Mouse (Mus musculus): ENCODE results near the gene Faah.

Gene Faah

DNA sequence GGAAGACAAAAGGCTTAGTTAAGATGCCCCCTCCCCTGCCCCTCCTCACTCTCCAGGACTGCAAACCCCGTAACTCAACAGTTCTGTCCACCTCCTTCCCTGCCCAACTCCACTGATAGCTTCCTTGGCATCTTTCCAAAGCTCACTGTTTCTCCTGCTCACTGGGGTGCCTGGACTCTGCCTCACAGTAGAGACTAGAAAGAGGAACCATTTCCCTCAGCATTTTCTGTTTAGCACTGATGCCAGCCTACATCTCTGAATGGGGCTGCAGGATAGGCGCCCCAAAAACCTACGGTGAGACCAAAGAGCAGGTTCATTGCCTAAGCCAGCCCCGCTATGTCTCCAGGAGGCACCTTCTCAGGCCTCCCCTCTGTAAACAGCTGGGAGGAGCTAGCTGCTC lies 16.5 kb downstream of the Faah start:
- DNase-seq (ENCODE audit: low read depth, low spot score): no peak

DNA sequence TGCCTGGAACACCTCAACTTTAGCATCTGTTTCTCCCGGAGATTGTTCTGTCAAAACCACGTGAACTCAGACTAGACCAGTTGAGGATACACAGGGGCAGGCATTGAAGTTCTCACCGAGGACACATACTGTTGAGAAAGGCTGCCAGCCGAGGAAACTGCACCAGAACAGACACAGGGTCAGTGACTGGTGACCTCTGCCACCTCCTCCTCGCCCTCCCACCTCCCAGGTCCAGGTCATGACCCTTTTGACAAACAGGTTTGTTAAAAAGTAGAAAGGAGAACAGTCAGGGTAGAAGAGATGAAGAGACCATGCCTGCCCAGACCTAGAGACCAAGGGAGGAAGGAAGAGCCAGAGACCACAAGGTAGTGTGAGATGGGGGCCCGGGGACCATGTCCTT lies 17.1 kb downstream of the Faah start:
- DNase-seq (ENCODE audit: low read depth, low spot score): no peak

DNA sequence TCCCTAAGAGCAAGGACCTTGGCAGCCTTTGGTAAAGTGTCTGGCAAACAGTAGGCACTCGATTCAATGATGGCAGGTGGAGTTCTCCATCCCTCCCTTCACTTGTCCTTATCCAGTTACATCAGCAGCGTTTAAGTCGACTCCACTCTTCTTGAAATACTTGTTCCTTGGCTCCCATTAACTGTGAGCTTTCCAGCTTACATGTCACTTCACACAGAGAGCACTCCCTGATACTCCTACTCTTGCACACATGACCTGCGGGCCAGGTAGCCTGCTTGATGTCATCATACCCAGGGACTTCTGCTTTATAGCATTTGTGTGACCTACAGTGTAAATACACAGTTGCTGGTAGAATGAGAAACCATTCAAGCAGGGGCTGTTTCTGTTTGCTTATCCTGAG lies 21.0 kb downstream of the Faah start:
- no peak for DNase-seq (ENCODE audit: low read depth, low spot score)

DNA sequence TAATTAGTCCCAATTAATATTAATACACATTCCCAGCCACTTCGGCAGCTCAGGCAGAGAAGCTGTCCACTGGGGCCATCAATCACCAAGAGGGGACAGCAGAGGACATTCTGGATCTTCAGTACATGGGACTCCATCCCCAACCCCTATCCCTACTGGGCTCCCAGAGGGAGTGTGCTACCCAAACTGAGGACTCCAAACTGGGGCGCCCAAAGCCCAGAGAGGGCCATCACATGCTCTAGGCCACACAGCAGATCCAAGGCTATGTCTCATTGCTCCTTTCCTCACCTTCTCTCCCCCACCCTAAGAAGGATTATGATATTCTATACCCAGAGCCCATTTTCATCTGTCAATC lies 22.4 kb downstream of the Faah start:
- DNase-seq (ENCODE audit: low read depth, low spot score): no peak

DNA sequence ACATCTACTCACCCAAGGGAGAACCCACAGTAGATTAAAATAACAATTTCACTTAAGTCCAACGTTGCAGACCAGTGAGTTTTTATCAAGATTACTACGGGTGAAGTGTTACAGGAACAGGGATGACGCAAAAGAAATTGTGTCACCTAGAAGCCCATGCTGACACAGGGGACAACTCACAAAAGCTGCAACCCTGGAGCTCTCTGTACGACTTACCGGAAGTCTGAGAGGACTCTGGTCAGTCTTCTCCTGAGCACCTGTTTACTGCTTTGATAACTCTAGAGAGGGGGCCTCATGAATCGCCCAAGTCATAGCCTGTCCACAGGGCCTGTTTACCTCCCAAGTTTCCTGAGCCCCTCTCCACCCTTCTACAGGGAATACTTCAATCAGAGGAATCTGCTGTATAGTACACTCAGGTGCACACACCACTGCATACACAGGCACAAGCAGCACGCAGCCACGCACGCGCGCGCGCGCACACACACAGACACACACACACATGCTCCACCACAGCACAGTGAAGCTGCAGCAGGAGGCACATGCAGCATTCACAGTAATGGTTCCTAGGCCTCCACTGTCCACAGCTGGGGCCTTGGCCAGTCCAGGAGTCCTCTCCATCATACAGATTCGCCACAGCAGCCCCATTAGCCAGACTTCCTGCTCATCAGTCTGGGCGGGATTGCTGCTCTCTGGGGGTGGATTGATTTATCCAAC lies 22.9 kb downstream of the Faah start:
- DNase-seq (ENCODE audit: low read depth, low spot score): no peak

DNA sequence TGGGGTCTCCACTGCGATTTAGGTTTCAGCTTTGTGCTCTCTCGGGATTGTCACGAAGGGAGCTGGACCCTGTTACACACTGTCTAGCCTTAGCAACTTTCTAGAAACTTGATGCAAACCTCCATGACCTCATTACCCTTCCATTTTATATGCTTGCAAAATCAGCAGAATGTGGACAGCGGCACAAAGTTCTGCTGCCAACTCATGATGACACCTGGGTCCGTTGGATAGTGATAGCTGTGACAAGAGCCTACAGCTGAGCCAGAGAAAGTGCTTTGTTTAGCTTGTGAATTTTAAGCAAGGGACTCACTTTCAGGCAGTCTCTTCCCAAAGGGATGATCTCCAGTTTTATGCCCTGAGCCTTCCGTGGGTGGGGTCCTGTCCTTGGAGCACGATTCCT lies 28.3 kb downstream of the Faah start:
- DNase-seq (ENCODE audit: low read depth, low spot score): no peak

DNA sequence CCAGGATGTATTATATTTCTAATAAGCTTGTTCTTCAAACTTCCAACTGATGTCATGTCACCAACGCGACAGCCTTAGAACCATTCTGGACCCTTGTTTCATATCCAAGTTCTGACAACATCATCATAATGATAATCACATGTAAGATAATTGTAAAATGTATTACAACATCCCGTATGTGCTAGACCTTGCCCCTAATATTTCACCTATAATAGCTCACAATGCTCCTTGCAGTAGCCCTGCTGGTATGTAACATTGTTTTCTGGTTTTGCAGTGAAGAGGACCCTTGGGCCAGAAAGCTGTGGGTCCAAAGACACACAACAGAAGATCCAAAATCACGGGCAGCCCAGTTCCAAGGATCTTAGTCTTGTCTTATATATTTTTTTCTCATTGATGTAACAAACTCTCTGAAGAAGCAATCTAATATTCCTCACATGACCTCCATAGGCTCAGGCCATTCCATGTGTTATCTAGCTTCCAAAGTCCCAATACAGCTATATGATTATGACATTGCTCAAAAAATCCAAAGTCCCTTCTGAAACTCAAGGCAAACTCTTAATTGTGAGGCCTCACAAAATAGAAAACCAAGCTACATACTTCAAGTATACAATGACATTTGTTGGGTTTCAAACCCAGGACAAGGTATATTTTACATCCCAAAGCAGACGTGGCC lies 29.7 kb downstream of the Faah start:
- DNase-seq (ENCODE audit: low read depth, low spot score): no peak

DNA sequence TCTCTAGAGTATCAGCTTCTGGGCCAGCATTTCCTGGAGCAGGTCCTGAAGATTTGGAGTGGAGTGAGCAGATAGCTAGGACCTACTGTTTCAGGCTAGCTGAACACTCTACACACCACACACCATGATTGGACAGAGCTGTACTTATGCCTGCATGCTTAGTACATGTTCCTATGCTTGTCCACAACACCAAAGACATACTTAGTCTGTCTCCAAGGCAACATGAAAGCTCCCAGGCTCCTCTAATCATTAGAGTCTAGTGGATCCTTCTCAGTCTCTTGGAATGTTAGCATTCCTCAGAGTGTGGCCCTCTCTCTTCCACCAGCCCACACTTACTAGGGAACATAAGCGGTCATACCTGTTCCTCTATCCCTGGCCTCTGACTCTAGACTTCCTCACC lies 30.3 kb downstream of the Faah start:
- DNase-seq (ENCODE audit: low read depth, low spot score): no peak

DNA sequence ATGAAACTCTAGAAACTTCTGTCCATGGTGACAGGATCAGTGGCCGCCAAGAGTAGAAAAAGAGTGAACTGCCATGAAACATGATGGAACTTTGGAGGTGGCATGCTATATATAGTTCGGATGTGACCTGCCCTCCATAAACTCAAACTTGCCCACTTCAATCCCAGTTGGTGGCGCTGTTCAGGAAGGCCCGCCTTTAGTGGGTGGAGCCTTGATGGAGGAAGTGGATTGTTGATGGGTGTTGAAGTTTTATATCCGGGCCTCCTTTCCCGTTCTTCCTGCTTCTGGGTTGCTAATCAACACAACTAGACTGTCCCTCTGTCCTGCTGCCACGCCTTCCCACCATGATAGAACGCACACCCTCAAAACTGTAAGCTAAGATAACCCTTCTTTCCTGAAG lies 32.8 kb downstream of the Faah start:
- peak; percentile 43 for DNase-seq (ENCODE audit: low read depth, low spot score)

DNA sequence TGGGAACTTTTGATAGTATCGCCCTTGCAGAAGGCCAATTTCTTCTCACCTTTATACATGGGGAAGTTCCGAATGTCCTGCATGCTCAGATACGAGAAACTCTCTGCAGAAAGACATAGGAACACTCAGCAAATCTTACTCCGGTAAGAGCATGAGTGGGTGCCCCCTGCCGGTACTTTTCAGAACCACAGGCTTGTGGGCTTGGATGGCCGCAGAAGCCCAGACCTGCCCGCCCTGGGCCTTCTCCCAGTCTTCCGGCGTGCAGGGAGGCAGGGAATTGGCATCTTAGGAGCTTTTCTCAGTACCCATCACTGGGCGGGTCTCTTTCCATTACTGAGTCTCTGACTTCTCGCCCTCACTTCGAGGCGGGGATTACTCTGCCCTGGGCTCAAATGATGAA lies 33.6 kb downstream of the Faah start:
- DNase-seq (ENCODE audit: low read depth, low spot score): peak; percentile 90

DNA sequence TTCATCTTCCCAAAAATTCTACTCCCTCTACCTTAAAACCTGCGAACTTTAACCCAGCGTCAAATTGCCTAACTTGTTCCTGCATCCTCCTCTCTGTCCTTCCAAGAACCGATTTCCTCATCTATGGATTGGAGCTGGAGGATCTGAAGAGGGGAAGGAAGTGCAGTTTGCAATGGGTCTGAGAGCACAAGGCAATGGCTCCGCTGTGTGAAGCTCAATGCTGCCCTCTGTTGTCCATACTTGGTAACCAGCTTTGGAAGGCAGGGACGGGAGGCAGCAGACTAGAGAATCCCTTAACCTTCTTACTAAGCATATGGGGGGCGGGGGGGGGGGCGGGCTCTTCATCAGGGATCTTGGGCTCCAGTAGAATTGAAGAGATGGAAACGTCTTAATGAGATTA lies 37.0 kb downstream of the Faah start:
- DNase-seq (ENCODE audit: low read depth, low spot score): peak; percentile 85

DNA sequence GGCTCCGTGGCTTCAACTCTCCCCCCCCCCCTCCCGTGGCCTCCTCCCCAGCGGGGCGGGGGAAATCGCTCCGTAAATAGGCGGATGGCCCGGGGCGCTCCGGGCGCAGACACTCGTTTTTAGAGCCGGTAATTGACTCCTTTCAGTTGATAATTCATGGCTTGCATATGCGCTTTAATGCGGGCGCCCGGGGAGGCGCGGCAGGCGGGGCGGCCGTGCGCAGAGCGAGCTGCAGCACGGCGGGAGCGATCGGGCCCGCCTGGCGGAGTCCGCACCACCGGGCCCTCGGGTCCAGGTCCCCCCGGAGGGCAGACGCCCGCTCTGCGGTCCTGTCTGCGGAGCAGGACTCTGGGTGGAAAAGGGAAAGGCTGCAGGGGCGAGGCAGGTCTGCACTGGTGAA lies 38.3 kb downstream of the Faah start:
- no peak for DNase-seq (ENCODE audit: low read depth, low spot score)

DNA sequence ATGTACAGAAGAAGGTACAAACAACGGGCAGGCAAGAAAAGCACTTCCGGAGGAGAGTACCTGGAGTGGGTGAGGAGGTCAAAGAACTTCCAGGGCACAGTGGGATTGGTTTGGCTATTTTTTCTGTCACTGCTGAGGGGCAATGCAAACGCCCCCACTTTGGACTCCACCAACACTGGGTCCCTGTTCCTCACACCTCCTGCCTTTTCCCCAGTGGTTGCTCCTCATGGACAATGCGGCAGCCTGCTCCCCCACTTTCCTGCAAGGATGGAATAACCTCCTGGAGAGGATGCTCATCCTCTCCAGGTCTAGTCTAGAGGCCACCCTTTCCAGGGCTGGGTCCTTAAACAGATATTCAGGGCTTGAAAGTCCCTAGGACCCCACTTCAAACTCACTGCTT lies 38.8 kb downstream of the Faah start:
- DNase-seq (ENCODE audit: low read depth, low spot score): no peak

DNA sequence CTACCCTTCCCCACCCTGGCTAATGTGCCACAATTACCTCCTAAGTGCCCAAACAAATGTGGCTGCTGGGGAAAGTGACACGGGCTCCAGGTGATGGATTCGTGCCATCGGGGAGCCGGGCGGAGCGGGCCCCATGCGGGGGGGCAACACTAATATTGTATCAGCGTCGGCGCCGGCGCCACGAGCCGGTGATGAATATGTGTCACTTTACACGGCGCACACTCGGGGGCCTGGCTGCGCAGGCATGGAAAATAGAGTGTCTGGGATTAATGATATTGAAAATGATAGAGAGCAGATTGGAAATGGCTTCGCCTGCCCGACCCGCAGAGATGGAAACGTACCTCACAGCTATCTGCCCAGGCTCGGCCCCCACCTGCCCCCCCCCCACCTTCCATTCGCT lies 45.2 kb downstream of the Faah start:
- DNase-seq (ENCODE audit: low read depth, low spot score): no peak

DNA sequence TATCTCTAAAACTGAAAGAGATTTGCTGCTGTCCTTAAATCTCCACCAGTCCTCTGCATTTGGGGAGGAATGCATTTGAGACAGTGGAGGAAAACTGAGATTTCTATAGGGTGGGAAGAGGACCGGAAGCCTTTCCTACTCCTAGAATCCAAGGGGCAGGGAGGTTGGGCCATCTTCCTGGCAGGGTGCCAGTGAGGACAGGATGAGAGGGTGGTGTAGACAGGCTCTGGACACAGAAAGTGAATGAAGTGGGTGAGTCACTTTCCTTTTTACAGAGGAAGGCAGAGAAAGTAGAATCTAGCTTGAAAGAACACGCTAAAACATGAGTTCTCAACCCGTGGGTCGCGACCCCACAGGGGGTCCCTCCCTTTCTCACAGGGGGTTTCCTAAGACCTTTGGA lies 53.3 kb downstream of the Faah start:
- DNase-seq (ENCODE audit: low read depth, low spot score): peak; percentile 61

DNA sequence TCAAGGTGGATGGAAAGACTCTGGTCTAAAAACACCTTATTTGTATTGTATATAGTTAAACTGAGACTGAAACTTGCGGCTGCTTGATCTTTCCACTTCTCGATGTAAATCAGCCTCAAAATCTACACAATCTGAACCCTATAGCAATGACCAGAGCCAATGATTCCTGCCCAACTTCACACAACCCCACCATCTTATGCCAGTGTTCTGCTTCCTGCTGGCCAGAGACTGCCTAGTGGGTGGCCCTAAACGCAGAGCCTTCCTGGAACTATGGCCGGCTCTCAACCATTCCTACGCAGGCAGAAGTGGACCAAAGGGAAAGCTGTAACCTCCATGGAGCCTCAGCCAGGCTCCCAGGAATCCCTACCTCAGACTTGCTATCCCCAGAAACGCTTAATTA lies 54.0 kb downstream of the Faah start:
- DNase-seq (ENCODE audit: low read depth, low spot score): no peak

DNA sequence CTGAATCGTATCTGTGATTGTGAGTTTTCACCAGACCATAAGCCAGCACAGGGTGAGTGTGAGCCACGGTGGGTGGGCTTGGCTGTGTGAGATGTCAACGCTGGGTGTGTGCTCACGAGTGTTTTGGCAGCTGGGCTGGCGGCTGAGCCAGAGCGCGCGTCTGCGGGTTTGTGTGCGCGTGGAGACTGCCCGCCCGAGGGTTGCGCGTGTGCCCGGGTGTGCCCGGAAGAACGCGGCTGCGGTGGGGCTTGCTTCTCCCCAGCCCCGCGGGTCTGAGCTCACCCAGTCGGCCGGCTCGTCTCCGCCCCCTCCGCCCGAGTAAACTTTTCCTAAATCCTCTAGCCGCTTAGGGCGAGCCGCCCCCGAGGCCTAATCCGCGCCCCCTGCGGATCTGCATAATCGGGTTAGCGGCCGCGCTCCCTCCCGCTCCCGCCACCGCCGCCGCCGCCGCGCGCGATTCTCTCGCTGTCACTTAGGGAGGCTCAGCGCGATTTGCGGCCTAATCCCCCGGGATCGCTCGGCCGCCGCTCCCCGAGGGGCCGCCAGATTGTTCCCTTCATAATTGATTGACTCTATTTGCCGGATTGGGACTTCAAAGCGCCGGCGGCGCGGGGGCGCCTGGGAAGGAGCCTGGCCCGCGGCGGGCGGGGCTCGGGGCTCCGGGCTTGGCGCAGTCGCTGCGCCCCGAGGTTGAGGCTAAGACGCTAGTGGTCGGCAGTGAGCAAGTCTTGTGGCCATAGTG lies 54.9 kb downstream of the Faah start:
- no peak for DNase-seq (ENCODE audit: low read depth, low spot score)

DNA sequence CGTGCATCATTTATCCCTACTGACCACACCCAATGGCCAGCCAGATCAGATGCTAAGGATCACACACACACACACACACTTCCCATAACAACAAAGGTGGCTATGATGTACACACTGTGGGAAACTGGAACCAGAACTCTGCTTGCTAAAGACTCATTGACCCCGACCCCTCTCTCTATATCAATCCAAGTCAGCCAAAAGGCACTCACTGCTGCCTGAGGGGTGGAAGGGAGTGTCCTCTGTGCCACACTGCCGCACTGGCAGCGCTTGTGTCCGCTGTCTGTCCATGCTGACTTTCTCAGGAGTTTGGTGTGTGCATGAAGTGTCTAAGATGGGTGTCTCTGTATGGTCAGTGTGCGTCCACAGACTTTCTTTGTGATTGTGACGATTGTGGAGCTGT lies 55.7 kb downstream of the Faah start:
- DNase-seq (ENCODE audit: low read depth, low spot score): no peak

DNA sequence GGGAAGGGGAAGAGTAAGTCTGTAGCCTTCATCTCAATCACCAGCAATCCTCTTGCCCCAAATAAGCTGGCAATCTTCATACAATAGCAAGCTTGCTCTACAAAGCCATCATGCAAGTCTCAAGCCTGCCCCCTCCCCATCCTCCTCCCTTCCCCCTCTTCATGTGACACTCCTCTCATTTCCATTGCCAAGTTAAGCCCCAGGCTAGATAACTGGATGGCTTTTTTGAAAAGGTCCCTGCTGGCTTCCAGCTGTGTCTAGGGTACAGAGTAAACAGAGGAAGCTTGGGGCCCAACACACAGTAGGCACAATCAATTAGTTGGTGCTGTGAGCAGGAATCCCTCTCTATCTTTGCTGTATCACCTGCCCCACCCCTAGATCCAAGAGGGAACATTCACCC lies 58.2 kb downstream of the Faah start:
- DNase-seq (ENCODE audit: low read depth, low spot score): no peak

DNA sequence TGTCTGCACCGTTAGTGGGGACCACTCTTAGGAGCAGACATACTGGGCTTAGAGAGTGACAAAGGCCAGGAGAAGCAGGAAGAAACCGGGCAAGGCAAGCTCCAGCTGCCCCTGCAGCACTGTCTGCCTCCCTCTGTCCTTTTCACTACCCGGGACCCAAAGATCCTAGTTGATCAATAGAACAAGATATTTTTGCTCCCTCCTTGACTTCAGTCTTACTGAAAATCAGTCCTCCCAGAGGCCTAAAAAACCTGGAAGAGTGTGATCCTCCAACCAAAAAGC lies 62.3 kb downstream of the Faah start:
- no peak for DNase-seq (ENCODE audit: low read depth, low spot score)

DNA sequence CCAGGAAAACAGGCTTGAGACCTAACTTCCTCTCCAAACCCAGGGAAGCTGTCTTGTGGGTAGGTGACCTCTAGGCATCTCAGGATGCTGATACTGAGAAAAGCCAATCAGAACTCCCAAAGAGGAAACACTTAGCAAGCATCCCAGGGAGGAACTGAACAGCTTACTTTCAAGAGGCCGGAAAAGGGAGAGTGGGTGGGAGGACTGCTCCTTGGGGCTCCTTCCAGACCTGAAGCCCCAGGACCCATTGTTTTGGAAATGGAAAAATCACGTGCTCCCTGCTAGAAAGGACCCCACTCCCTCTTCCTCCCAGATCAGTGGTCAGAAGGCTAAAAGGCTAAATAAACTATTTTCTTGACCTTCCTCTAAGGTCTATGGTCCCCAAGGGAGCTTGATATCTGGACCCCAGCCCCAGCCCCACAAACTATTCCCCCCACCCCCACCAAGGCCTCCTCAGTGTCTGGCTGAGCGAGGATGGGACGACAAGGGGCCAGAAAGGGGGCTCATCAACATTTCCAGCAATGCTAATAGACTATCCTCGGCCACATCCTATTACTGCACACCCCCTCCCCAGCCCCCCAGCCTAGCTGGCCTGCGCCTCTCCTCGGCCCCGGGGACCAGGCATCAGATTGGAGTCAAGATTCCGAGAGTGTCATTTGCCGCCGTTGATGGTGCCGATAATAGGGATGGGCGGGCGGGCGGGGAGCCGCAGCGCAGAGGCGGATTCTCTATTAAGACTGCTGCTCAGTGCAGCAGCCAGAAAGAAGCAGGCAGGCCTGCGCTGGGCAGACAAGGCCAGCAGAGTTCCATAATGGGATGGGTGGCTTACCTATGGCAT lies 62.9 kb downstream of the Faah start:
- DNase-seq (ENCODE audit: low read depth, low spot score): no peak

DNA sequence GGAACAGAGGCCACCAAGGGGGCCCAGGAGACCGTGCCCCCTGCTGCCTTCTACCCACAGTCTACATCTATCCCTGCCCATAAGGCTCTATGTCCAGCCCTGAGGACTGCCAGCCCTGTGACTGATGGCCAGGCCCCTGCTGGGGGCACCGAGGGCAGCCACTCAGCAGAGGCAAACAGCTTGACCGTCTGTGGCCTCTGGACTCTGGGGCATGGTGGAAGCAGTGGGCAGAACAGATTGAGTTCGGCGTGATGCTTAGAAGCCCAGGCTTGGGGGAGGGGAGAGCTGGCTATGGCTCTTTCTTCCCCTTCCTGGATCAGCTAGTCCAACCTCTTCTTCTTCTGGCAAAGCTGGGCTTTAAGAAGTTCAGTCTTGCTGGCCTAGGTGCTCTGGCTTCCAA lies 64.2 kb downstream of the Faah start:
- DNase-seq (ENCODE audit: low read depth, low spot score): no peak

All from 3T3-L1 (cell line).